ENCODE assay signal across 16 mouse cellular contexts in genomic region chr13:23866086-23866710, GRCm38 (mm10). TPM values are rescaled to one million over a fixed set of nuclear protein-coding genes. Genes with fewer than 3 reads are reported as not detected.
A peak's percentile ranks its signal among the peaks of the same experiment; 100 is the strongest.
DNase-seq lines count a peak whose midpoint lies in the region; ATAC-seq and TF ChIP-seq lines count a peak whose summit lies in the region.
"Had no signal": no experiment of that assay in that cellular context is flagged by ENCODE, and none has a peak within 500 bp of the region (broad histone marks: within the 10 kb centered on the region; RNA-seq: fewer than 3 reads in every experiment).

No protein-coding gene starts in this region.

- no peak for TF ChIP-seq EP300 in liver, embryonic 14.5 days (IDR thresholded peaks at IDR 0.05; ENCODE audit: low read depth)

- no peaks in the 10 kb centered on the region for H3K36me3 ChIP-seq in heart, embryonic 16.5 days (ENCODE audit: control insufficient read depth, insufficient read depth)
- H3K36me3 ChIP-seq in lung, embryonic 15.5 days: no peaks in the 10 kb centered on the region
- no peaks in the 10 kb centered on the region for H3K36me3 ChIP-seq in liver, embryonic 14.5 days (replicated peaks; ENCODE audit: control insufficient read depth, insufficient read depth, low read depth)
- H3K36me3 ChIP-seq: limb, embryonic 13.5 days; midbrain, embryonic 13.5 days had no signal

- intact Hi-C loops in heart, postnatal 25 days (cut with DNase I): no loop called here

- TF ChIP-seq CTCF in liver, embryonic 14.5 days (IDR thresholded peaks at IDR 0.05; ENCODE audit: low read depth): no peak

- no peaks in the 10 kb centered on the region for H3K9me3 ChIP-seq in heart, embryonic 16.5 days (replicated peaks; ENCODE audit: control insufficient read depth, low read length)
- no peaks in the 10 kb centered on the region for H3K9me3 ChIP-seq in lung, embryonic 15.5 days
- H3K9me3 ChIP-seq in liver, embryonic 14.5 days (ENCODE audit: control insufficient read depth, low read length): no peaks in the 10 kb centered on the region
- H3K9me3 ChIP-seq: limb, embryonic 13.5 days; midbrain, embryonic 13.5 days had no signal

- H3K4me1 ChIP-seq in heart, embryonic 16.5 days (ENCODE audit: control insufficient read depth, insufficient read depth, low read length): no peaks in the 10 kb centered on the region; the same call in 1 of the 2 replicates
- peaks cover 7% of the 10 kb centered on the region; the same call in 1 of the 2 replicates for H3K4me1 ChIP-seq in lung, embryonic 15.5 days
- peaks cover 0 to 18% of the 10 kb centered on the region in 2 experiments; a peak in 2 of 4 replicates for H3K4me1 ChIP-seq in liver, embryonic 14.5 days (replicated peaks; ENCODE audit: control insufficient read depth in 2 of 2, insufficient read depth in 2 of 2, low read length in 1 of 2)
- H3K4me1 ChIP-seq: midbrain, embryonic 13.5 days had no signal

- H3K4me2 ChIP-seq in heart, embryonic 16.5 days (ENCODE audit: low read depth, low read length): no peak overlapping the region
- no peak overlapping the region for H3K4me2 ChIP-seq in lung, embryonic 15.5 days
- H3K4me2 ChIP-seq in liver, embryonic 14.5 days (ENCODE audit: low read depth): peak overlapping the region; percentile 25; the same call in 1 of the 2 replicates
- H3K4me2 ChIP-seq: limb, embryonic 13.5 days; midbrain, embryonic 13.5 days had no signal

- H3K4me3 ChIP-seq in heart, embryonic 16.5 days (ENCODE audit: low read length): no peak overlapping the region
- H3K4me3 ChIP-seq in lung, embryonic 15.5 days: no peak overlapping the region
- no peak overlapping the region for H3K4me3 ChIP-seq in liver, embryonic 14.5 days (ENCODE audit: insufficient read depth in 1 of 2, low read depth in 2 of 2, low read length in 2 of 2)
- H3K4me3 ChIP-seq: limb, embryonic 13.5 days; midbrain, embryonic 13.5 days had no signal

- H3K27me3 ChIP-seq in heart, embryonic 16.5 days (ENCODE audit: control insufficient read depth, insufficient read depth, low read length): no peaks in the 10 kb centered on the region
- no peaks in the 10 kb centered on the region for H3K27me3 ChIP-seq in lung, embryonic 15.5 days
- no peaks in the 10 kb centered on the region for H3K27me3 ChIP-seq in liver, embryonic 14.5 days (ENCODE audit: control insufficient read depth, insufficient read depth, low read length)
- H3K27me3 ChIP-seq: limb, embryonic 13.5 days; midbrain, embryonic 13.5 days had no signal

- DNase-seq in heart, postnatal 25 days (ENCODE audit: low spot score): no peak
- no peak for DNase-seq in lung, adult 18-20 months
- DNase-seq in liver, embryonic 14.5 days (ENCODE audit: low read depth in 3 of 3, low spot score in 3 of 3): no peak
- peak; percentile 40 for DNase-seq in yolk sac, embryonic 10.5 days (ENCODE audit: low spot score)
- DNase-seq in urinary bladder, postnatal 36 days (ENCODE audit: low spot score in 2 of 2): no peak
- DNase-seq: thymus, postnatal 4 days had no signal

- peak overlapping the region; percentile 20; the same call in 1 of the 2 replicates for H3K27ac ChIP-seq in heart, embryonic 16.5 days (ENCODE audit: low read length)
- 0 out of 2 replicates have a peak overlapping the region, but pooled peaks have one; percentile 10 for H3K27ac ChIP-seq in lung, embryonic 15.5 days
- no peak overlapping the region for H3K27ac ChIP-seq in liver, embryonic 14.5 days
- H3K27ac ChIP-seq: limb, embryonic 13.5 days; midbrain, embryonic 13.5 days had no signal

- 0 out of 2 replicates have a peak, but pooled peaks have one; percentile 49 for ATAC-seq in heart, embryonic 16.5 days (replicated peaks; ENCODE audit: extremely low read depth, insufficient read depth, low FRiP score)
- ATAC-seq in lung, embryonic 15.5 days (ENCODE audit: borderline replicate concordance, extremely low read depth, low FRiP score, low TSS enrichment): no peak
- ATAC-seq in liver, embryonic 14.5 days (ENCODE audit: insufficient read depth): no peak
- ATAC-seq: CD4-positive, CD25-positive, alpha-beta regulatory T cell, adult 4 months; midbrain, embryonic 13.5 days had no signal

- H3K9ac ChIP-seq in heart, embryonic 16.5 days (ENCODE audit: low read length): no peak overlapping the region
- no peak overlapping the region for H3K9ac ChIP-seq in lung, embryonic 15.5 days
- no peak overlapping the region for H3K9ac ChIP-seq in liver, embryonic 14.5 days (replicated peaks)
- H3K9ac ChIP-seq: limb, embryonic 13.5 days; midbrain, embryonic 13.5 days had no signal

- 64% methylated on average over 9 of the region's 9 CpGs for WGBS in heart, embryonic 16.5 days
- WGBS in lung, embryonic 15.5 days: 52% methylated on average over 9 of the region's 9 CpGs
- 53% methylated on average over 9 of the region's 9 CpGs for WGBS in liver, embryonic 14.5 days (ENCODE audit: insufficient replicate concordance)

RNA-seq across cellular contexts. Expression of gene Slc17a1, which starts 1.4 kb away (rescaled TPM):
- polyA plus RNA-seq in heart, embryonic 16.5 days (2015; fragmentation: Nextera tagmentation; extraction: Ambion mirVana): not detected in 2 replicates
- not detected for total RNA-seq in heart, postnatal 25 days (2021)
- polyA plus RNA-seq in lung, embryonic 15.5 days (2015; fragmentation: Nextera tagmentation; extraction: Ambion mirVana): 0.15 TPM in 1 of 2 replicates, not detected in the other
- polyA plus RNA-seq in liver, embryonic 14.5 days (2012; rRNA removed): 0.11 and 0.12 TPM in 2 replicates
- polyA plus RNA-seq in liver, embryonic 14.5 days (2014; fragmentation: Nextera tagmentation; extraction: Ambion mirVana): 0.08 and 0.25 TPM in 2 replicates
- total RNA-seq: adrenal gland, adult 18-20 months; granulocyte monocyte progenitor cell, adult 5-6 weeks; layer of hippocampus, postnatal 25 days had no signal
- polyA plus RNA-seq: limb, embryonic 13.5 days; neural tube, embryonic 11.5 days had no signal

RNA-seq across cellular contexts. Expression of gene Slc17a3, which starts 27.0 kb away (rescaled TPM):
- not detected in 2 replicates for polyA plus RNA-seq in heart, embryonic 16.5 days (2015; fragmentation: Nextera tagmentation; extraction: Ambion mirVana)
- not detected for total RNA-seq in heart, postnatal 25 days (2021)
- not detected in 2 replicates for polyA plus RNA-seq in lung, embryonic 15.5 days (2015; fragmentation: Nextera tagmentation; extraction: Ambion mirVana)
- 3.8 TPM in 2 replicates for polyA plus RNA-seq in liver, embryonic 14.5 days (2012; rRNA removed)
- 4.7 and 6.1 TPM in 2 replicates for polyA plus RNA-seq in liver, embryonic 14.5 days (2014; fragmentation: Nextera tagmentation; extraction: Ambion mirVana)
- total RNA-seq: granulocyte monocyte progenitor cell, adult 5-6 weeks; layer of hippocampus, postnatal 25 days had no signal
- polyA plus RNA-seq: CD4-positive, CD25-positive, alpha-beta regulatory T cell, adult 4 months; midbrain, embryonic 13.5 days; neural tube, embryonic 11.5 days had no signal

RNA-seq across cellular contexts. Expression of gene Slc17a4, which starts 48.6 kb away (rescaled TPM):
- 0.09 TPM in 1 of 2 replicates, not detected in the other for polyA plus RNA-seq in heart, embryonic 16.5 days (2015; fragmentation: Nextera tagmentation; extraction: Ambion mirVana)
- not detected for total RNA-seq in heart, postnatal 25 days (2021)
- not detected in 2 replicates for polyA plus RNA-seq in lung, embryonic 15.5 days (2015; fragmentation: Nextera tagmentation; extraction: Ambion mirVana)
- polyA plus RNA-seq in liver, embryonic 14.5 days (2012; rRNA removed): 0.02 and 0.03 TPM in 2 replicates
- polyA plus RNA-seq in liver, embryonic 14.5 days (2014; fragmentation: Nextera tagmentation; extraction: Ambion mirVana): 0.04 and 0.08 TPM in 2 replicates
- total RNA-seq: granulocyte monocyte progenitor cell, adult 5-6 weeks; layer of hippocampus, postnatal 25 days had no signal
- polyA plus RNA-seq: CD4-positive, CD25-positive, alpha-beta regulatory T cell, adult 4 months; limb, embryonic 13.5 days; midbrain, embryonic 13.5 days had no signal

RNA-seq across cellular contexts. Expression of gene Slc17a2, which starts 59.4 kb away (rescaled TPM):
- polyA plus RNA-seq in heart, embryonic 16.5 days (2015; fragmentation: Nextera tagmentation; extraction: Ambion mirVana): not detected in 2 replicates
- total RNA-seq in heart, postnatal 25 days (2021): not detected
- polyA plus RNA-seq in lung, embryonic 15.5 days (2015; fragmentation: Nextera tagmentation; extraction: Ambion mirVana): not detected in 2 replicates
- polyA plus RNA-seq in liver, embryonic 14.5 days (2012; rRNA removed): 1.00 and 1.1 TPM in 2 replicates
- polyA plus RNA-seq in liver, embryonic 14.5 days (2014; fragmentation: Nextera tagmentation; extraction: Ambion mirVana): 0.77 and 1.3 TPM in 2 replicates
- total RNA-seq: adrenal gland, adult 18-20 months; granulocyte monocyte progenitor cell, adult 5-6 weeks had no signal
- polyA plus RNA-seq: CD4-positive, CD25-positive, alpha-beta regulatory T cell, adult 4 months; intestine, embryonic 14.5 days; limb, embryonic 13.5 days; midbrain, embryonic 13.5 days; neural tube, embryonic 11.5 days had no signal
